Mouse (Mus musculus) spleen, adult 2 months (tissue): Measurements from ENCODE around the gene Pes1. TPM values are rescaled to one million over a fixed set of nuclear protein-coding genes. Genes with fewer than 3 reads are reported as not detected.
"Not testable (repeated sequence)": the region's sequence is repeated elsewhere in the genome, so short reads cannot be mapped to it uniquely, and the experiment has no call there.

Experiments used
- DNase-seq, 2 experiments: peaks; one replicate each; pipeline versions ENCODE4 v3.0.0 to v3.0.0-alpha.2; 2012 to 2021; ENCODE audit warnings: low spot score in 2 of 2, low read depth in 1 of 2
- H3K27ac ChIP-seq: fragments of 200-500 bp; 2 replicates; pipeline ENCODE4 v1.5.1; 2012; ENCODE audit warnings: low read length, inconsistent platforms; ENCODE audit not compliant: insufficient read depth
- H3K27me3 ChIP-seq: fragments of 200-500 bp; 2 replicates; pipeline ENCODE4 v1.6.1; 2012; ENCODE audit warnings: mild to moderate bottlenecking, moderate library complexity, low read length, inconsistent platforms; ENCODE audit not compliant: control insufficient read depth, insufficient read depth
- H3K36me3 ChIP-seq: fragments of 200-500 bp; 2 replicates; pipeline ENCODE4 v1.6.1; 2012; ENCODE audit warnings: mild to moderate bottlenecking, low read length, inconsistent platforms; ENCODE audit not compliant: control insufficient read depth, insufficient read depth
- H3K4me1 ChIP-seq: fragments of 200-500 bp; 2 replicates; pipeline ENCODE4 v1.6.1; 2011; ENCODE audit warnings: inconsistent platforms; ENCODE audit not compliant: control insufficient read depth, insufficient read depth, insufficient read length
- H3K4me3 ChIP-seq: fragments of 200-500 bp; 2 replicates; pipeline ENCODE4 v1.5.1; 2011; ENCODE audit warnings: mild to moderate bottlenecking, inconsistent platforms; ENCODE audit not compliant: insufficient read depth, insufficient read length; ENCODE audit errors: extremely low read depth
- CTCF ChIP-seq: fragments of 200-500 bp; IDR thresholded peaks from 2 replicates; pipeline ENCODE4 v1.5.1; 2011; ENCODE audit warnings: mild to moderate bottlenecking, inconsistent platforms; ENCODE audit not compliant: insufficient read depth, insufficient read length, insufficient replicate concordance; ENCODE audit errors: extremely low read depth
- POLR2A ChIP-seq: fragments of 200-500 bp; IDR thresholded peaks from 2 replicates; pipeline ENCODE4 v1.6.1; 2011; ENCODE audit warnings: low read depth, low read length, inconsistent platforms
- WGBS: fragments of 180-500 bp; shearing (Covaris S2); methylation state at CpG from one replicate; pipeline ENCODE4 v1.1.7; 2018; 5-methylcytosine and 5-hydroxymethylcytosine counted together
- polyA plus RNA-seq: library from polyadenylated mRNA; depleted of rRNA; stranded (reverse); fragments of >200 nt; gene quantifications from 2 replicates; pipeline ENCODE4 v1.2.3, GENCODE M21; 2012

Pes1 gene
- polyA plus RNA-seq, 1 experiment = 33.6 TPM

- H3K27me3 ChIP-seq = no peaks in the 10 kb centered on the region
- no peaks in the 10 kb centered on the region for H3K36me3 ChIP-seq
- H3K27ac ChIP-seq = no peak overlapping the region
- H3K4me3 ChIP-seq = no peak overlapping the region
- no peak for DNase-seq
- TF ChIP-seq POLR2A = no peak
- TF ChIP-seq CTCF = no peak
- H3K4me1 ChIP-seq = no peaks in the 10 kb centered on the region
- WGBS = 91% methylated on average over 13 of the region's 13 CpGs
These were observed 26.4 kb upstream of the Pes1 start for GRCm38 (mm10) chr11:3937321-3937874.

GRCm38 (mm10) chr11:3941371-3941770 lies 22.4 kb upstream of the Pes1 start:
- H3K4me1 ChIP-seq = no peaks in the 10 kb centered on the region
- TF ChIP-seq CTCF (no peak), POLR2A (no peak)
- 82% methylated on average over 7 of the region's 7 CpGs for WGBS
- no peak for DNase-seq
- no peak overlapping the region for H3K4me3 ChIP-seq
- H3K36me3 ChIP-seq = no peaks in the 10 kb centered on the region
- no peaks in the 10 kb centered on the region; the same call in 1 of the 2 replicates for H3K27me3 ChIP-seq
- no peak overlapping the region for H3K27ac ChIP-seq

- no peak for DNase-seq
- no peak overlapping the region for H3K27ac ChIP-seq
- H3K4me1 ChIP-seq = no peaks in the 10 kb centered on the region
- no peaks in the 10 kb centered on the region; the same call in 1 of the 2 replicates for H3K27me3 ChIP-seq
- 38% methylated on average over 1 of the region's 1 CpGs for WGBS
- no peaks in the 10 kb centered on the region for H3K36me3 ChIP-seq
- H3K4me3 ChIP-seq = no peak overlapping the region
- TF ChIP-seq CTCF (no peak), POLR2A (no peak)
These were observed 17.4 kb upstream of the Pes1 start for GRCm38 (mm10) chr11:3946386-3946785.

GRCm38 (mm10) chr11:3954876-3955275 lies 8.9 kb upstream of the Pes1 start:
- not testable (repeated sequence) for H3K27me3 ChIP-seq, H3K27ac ChIP-seq, H3K4me1 ChIP-seq, H3K36me3 ChIP-seq, H3K4me3 ChIP-seq, DNase-seq
- 90% methylated on average over 5 of the region's 5 CpGs for WGBS

GRCm38 (mm10) chr11:3955371-3955770 lies 8.4 kb upstream of the Pes1 start:
- not testable (repeated sequence) for DNase-seq, H3K27ac ChIP-seq, H3K4me1 ChIP-seq, H3K36me3 ChIP-seq, H3K27me3 ChIP-seq, H3K4me3 ChIP-seq
- 79% methylated on average over 4 of the region's 4 CpGs for WGBS

- Histone ChIP-seq H3K4me3 (no peak overlapping the region), H3K27me3 (no peaks in the 10 kb centered on the region), H3K4me1 (peaks cover 11% of the 10 kb centered on the region; the same call in 1 of the 2 replicates), H3K27ac (no peak overlapping the region), H3K36me3 (no peaks in the 10 kb centered on the region)
- no peak for DNase-seq
- 57% methylated on average over 2 of the region's 2 CpGs for WGBS
- TF ChIP-seq CTCF = no peak
- TF ChIP-seq POLR2A = no peak
These were observed 2.9 kb upstream of the Pes1 start for GRCm38 (mm10) chr11:3960901-3961300.

GRCm38 (mm10) chr11:3961761-3962160 lies 2.0 kb upstream of the Pes1 start:
- peaks cover 11% of the 10 kb centered on the region; the same call in 1 of the 2 replicates for H3K4me1 ChIP-seq
- WGBS = 81% methylated on average over 3 of the region's 3 CpGs
- H3K4me3 ChIP-seq = no peak overlapping the region
- TF ChIP-seq CTCF (no peak), POLR2A (no peak)
- no peaks in the 10 kb centered on the region for H3K27me3 ChIP-seq
- no peak overlapping the region for H3K27ac ChIP-seq
- DNase-seq = no peak
- H3K36me3 ChIP-seq = no peaks in the 10 kb centered on the region
